Mouse (Mus musculus): Measurements from ENCODE around the gene Gpr3. TPM values are rescaled to one million over a fixed set of nuclear protein-coding genes. Genes with fewer than 3 reads are reported as not detected.

Gpr3 gene
- total RNA-seq, 2 experiments from 2014 or later: not detected

DNA sequence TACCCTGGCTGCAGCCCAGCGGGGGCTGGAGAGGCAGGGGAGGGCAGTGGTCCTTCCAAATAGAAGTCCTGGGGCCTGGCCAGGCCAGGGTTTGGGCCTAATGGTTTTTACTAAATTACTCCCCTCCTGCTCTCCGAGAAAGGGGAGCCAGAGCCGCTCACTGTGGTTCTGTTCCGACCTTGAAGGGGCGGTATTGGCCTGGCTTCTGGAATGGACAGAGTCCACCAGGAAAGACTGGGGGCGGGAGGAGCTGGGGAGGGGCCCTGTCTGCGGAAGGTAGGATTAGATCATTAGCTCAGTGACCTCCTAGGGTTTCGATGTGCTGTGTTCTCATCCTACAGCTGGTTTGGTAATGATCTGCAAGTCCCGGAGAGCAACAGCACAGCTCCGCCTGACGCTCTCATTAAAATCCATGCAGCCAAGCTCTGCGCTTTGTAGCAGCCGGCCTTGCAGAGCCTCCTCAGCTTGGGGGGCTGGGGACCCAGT lies 14.5 kb downstream of the Gpr3 start:
- peak; percentile 57 for DNase-seq

- no peak for DNase-seq
Measured at GRCm38 (mm10) chr4:133197355-133197754, 15.0 kb downstream of the Gpr3 start.

DNA sequence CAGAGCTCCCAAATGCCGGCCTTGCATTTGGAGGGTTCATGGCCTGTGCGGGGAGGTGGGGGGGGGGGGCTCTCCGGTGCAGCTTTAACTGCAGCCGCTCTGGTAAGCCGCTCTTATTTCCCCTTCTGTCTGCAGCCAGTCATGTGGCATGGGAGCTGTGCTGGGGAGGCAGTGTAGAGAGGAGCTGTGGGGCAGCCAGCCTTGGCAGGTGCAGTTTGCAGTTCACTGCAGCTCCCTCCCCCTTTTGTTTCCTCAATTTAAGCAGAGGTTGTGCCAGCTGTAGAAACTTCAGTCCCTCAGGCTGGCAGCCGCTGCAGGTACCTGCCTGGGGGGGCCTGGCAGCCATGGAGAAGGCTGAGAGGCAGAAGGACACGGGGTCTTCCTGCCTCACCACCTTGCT lies 15.5 kb downstream of the Gpr3 start:
- DNase-seq: no peak

- no peak for DNase-seq
Measured at GRCm38 (mm10) chr4:133196136-133196535, 16.2 kb downstream of the Gpr3 start.

- DNase-seq: no peak
Measured at GRCm38 (mm10) chr4:133195014-133195413, 17.3 kb downstream of the Gpr3 start.

GRCm38 (mm10) chr4:133194482-133194881 lies 17.9 kb downstream of the Gpr3 start:
- no peak for DNase-seq

DNA sequence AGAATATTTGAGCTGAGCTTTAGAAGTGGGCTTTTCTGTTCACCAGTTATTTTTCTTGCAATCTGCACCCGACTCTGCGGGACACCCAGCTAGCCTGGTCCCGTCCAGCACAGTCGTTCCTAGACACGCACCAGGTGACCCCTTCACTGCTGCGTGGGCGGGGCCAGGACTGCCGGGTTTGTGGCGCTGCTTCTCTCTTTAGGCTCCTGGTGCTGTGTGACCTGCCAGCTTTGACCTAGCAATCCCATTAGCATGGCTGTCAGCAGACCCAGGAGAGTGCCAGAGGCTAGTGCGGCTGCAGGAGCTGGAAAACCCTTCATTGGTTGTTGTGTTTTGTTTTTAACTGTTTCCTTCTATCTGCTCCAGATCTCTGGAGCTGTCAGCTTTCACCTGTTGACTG lies 22.9 kb downstream of the Gpr3 start:
- DNase-seq: no peak

- no peak for DNase-seq
Measured at GRCm38 (mm10) chr4:133186856-133187255, 25.5 kb downstream of the Gpr3 start.

GRCm38 (mm10) chr4:133185893-133186292 lies 26.4 kb downstream of the Gpr3 start:
- DNase-seq: no peak

DNA sequence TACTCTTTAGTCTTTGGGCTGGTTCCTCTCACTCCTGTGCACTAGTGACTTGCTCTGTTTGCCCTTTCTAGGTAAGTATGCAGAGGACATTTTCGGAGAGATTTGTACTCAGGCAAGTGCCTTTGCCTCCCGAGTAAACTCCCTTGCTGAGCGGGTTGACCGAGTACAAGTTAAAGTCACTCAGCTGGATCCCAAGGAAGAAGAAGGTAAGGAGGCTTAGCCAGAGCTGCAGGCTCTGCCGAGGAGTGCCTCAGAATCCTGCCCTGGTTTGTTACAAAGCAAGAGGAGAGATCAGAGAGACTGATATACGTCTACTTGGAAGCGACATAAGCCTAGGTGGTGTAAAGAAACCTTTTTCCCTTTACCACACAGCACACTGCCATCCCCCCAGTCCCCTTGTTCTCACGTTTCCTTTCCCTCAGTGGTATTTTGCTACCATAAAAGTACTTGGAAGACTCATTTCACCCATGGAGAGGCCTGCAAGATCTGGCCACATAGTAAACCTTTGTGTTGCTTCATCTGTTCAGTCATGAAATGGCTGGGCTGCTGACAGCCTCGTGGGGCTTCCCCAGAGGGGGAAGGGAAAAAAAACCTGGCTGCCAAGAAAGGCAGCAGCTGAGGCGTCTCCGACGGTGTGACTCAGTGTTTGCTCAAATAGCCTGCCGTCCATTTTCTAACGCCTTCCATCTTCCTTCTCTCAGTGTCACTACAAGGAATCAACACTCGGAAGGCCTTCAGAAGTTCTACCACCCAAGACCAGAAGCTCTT lies 27.3 kb downstream of the Gpr3 start:
- peak; percentile 80 for DNase-seq

GRCm38 (mm10) chr4:133184031-133184897 lies 28.1 kb downstream of the Gpr3 start:
- DNase-seq: no peak

DNA sequence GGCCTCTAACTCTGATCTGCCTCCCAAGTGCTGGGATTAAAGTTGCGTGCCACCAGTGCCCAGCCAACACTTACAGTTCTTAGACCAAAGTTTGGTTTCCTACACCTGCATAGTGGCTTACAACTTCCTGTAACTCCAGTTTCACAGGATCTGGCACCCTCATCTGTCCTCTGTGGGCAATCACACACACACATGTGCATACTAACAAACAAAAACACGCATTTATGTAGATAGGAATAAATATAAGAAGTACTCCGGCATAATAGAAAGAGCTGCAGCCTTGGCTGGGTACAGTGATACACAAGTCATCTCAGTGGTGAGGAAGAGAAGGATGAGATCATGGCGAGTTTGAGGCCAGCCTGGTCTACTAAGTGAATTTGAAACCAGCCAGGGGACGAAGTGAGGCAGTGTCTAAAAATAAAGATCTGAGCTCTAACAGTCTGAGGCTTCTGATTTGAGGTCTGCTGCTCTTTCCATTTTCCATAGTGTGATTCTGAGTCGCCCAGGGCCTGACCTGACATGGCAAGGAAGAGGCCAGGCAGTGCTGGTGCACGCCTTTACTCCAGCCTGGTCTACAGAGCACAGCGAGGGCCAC lies 29.8 kb downstream of the Gpr3 start:
- DNase-seq: no peak

GRCm38 (mm10) chr4:133179258-133179657 lies 33.1 kb downstream of the Gpr3 start:
- DNase-seq: no peak

DNA sequence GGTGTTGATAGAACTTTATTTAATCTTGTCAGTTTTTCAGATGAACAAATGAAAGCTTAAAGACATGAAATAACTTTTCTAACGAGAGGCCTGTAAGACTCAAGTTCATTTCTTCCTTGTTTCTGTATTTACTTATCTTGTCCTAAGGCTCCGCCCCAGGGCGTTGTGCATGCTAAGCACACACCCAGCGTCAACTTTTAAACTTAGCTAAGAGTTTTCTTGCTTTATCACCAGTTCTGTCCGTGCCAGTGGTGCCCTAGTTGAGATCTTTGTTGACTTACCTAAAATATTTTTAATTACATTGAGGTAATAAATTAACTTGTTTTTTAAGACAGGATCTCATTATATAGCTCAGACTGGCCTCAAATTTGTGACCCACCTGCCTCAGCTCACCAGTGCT lies 34.0 kb downstream of the Gpr3 start:
- DNase-seq: no peak

GRCm38 (mm10) chr4:133176761-133177403 lies 35.5 kb downstream of the Gpr3 start:
- DNase-seq: no peak

GRCm38 (mm10) chr4:133175998-133176760 lies 36.2 kb downstream of the Gpr3 start:
- DNase-seq: no peak

GRCm38 (mm10) chr4:133175274-133175673 lies 37.1 kb downstream of the Gpr3 start:
- no peak for DNase-seq

DNA sequence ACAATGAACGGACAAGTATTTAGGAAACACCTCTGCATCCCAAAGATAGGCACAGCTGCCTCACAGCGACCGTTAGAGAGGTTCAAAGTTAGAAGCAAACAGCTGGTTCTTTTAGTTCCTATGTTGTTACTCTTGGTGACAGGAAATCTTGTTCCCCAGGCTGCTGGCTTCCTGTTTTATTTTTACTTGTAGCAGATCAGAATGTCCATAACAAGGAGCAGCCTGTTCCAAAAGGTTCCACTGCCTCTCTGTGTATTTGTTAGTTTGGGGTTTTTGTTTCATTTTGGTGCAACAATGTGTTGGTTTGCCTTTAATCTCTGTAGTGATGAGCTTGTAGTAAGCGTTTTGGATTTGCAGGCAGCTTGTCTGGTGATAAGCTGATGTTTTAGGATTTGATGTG lies 38.0 kb downstream of the Gpr3 start:
- DNase-seq: no peak

GRCm38 (mm10) chr4:133172451-133172850 lies 39.9 kb downstream of the Gpr3 start:
- DNase-seq: no peak

- no peak for DNase-seq
Measured at GRCm38 (mm10) chr4:133170616-133171015, 41.7 kb downstream of the Gpr3 start.

- DNase-seq: no peak
Measured at GRCm38 (mm10) chr4:133170056-133170524, 42.2 kb downstream of the Gpr3 start.

Measured in gastrocnemius, postnatal 25 days (tissue).